Mouse (Mus musculus) layer of hippocampus, postnatal 14 days (tissue): ENCODE data around the gene Tmem87a. TPM values are rescaled to one million over a fixed set of nuclear protein-coding genes. Genes with fewer than 3 reads are reported as not detected.

Source experiments
- DNase-seq, 2 experiments: peaks; one replicate each; pipeline ENCODE4 v3.0.0; 2021 to 2022; ENCODE audit warnings: low spot score in 2 of 2, mixed read lengths in 1 of 2
- total RNA-seq, 2 experiments: library from RNA; stranded (reverse); gene quantifications; 2 replicates each; pipeline ENCODE4 v1.2.3; 2021

The Tmem87a gene
- total RNA-seq, 2 experiments from 2014 or later: 34.3 to 37.2 TPM

DNA sequence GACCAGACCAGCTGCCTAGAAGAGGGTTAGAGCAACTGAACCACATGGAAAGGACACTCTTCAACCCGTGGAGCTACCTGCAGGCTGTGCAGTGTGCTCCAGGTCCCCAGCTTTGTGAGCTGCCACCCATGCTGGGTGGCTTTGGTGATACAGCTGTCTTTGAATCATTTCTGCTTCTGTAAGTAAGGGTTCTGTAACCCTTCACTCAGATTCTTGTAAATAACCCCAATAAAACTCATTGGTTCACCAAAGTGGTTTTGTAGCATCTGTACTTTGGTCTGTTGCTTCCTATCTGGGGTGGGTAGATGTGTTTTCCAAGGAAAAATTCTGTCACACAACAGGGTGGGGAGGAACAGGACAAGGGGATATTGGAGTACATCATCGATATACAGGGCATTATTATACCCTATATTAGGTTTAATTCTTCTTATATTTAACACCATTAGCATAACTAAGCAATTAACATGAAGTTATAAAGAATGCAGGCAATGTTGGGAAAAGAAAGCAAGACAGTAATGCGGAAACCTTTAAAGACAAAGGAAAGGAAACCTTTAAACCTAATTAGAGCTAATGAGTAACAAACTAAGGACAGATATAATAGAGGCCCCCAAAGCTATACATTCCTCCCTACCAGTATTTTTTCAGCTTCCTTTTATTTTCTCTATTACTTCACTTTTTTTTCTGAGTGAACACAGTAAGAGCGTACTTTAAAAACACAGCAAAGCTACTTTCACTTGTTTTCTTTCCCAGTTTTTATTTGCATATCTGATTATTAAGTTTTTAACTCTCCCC lies 36.3 kb downstream of the Tmem87a start:
- DNase-seq: no peak

DNA sequence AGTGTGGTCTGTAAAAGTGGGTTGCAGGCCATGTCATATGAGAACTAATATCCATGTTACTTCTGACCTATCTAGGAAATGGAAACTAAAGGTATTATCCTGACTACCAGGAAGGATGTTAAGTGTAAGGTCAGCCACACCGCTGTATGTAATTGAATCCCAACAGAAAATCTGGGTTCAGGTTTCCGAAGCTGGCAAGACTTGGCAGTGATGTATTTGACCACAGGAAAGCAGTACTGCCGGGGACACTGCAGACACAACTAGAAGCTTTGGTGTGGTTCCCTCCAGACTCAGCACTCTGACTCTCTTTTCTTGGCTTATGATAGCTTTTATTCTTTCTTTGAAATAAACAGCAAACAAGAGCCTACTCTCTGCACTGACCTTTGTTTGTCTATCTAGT lies 37.4 kb downstream of the Tmem87a start:
- no peak for DNase-seq

DNA sequence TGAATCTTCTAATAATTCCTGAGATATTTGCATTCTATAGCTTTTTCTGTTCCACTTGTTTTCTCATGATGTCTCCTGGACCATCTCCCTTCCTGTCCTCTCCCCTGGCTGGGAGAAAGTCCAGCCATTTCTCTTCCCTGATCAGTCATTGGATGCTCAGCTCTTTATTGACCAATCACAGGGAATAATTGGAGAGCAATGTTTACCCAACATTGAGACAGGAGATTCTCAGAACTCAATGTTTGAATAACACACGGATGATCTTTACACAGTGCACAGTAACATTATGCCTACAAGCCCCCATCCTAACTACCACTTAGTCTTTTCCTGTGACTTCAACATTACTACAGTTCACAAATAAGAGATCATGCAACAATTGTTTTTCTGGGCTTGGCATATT lies 43.5 kb downstream of the Tmem87a start:
- no peak for DNase-seq

DNA sequence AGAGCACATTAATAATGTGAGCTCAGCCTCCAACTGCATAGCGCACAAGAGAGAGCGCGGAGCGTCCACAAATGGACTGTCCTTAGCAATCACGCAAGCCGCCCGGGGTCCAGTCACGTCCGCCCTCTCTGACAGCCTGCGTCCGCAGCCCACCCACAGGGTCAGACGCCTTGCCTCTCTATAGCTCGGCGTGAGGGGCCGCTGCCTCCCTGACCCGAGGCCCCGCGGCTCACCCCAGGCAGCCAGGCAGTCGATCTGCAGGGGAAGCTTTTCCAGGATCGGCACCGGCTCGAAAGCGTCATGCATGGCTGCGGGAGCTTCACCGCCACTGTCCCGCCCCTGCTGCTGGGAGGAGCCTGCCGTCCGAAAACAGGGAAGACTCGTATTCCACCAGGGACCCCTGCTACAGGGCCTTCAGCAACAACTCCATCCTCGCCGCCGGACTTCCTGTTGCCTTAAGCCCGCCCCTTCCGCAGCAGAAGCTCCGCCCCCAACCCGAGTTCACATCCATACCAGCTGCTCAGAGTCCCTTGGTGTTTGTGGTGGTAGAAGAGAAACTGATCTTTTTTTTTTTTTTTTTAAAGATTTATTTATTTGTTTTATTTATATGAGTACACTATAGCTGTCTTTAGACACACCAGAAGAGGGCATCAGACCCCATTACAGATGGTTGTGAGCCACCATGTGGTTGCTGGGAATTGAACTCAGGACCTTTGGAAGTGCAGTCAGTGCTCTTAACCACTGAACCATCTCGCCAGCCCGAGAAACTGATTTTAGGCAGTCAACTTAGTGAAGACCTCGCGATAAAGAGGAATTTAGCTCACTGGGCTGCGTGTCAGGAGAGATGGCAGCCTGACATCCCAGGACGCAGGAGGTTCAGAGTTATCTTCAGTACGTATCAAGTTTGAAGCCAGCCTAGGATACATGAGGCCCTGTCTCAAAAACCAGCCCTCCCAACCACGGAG lies 50.9 kb downstream of the Tmem87a start, which contains the start of gene Vps39:
TSS of gene Vps39 (minus strand) at position 456 of the 965 bp plus-strand sequence.
- DNase-seq: peak; percentile 81 to 89

DNA sequence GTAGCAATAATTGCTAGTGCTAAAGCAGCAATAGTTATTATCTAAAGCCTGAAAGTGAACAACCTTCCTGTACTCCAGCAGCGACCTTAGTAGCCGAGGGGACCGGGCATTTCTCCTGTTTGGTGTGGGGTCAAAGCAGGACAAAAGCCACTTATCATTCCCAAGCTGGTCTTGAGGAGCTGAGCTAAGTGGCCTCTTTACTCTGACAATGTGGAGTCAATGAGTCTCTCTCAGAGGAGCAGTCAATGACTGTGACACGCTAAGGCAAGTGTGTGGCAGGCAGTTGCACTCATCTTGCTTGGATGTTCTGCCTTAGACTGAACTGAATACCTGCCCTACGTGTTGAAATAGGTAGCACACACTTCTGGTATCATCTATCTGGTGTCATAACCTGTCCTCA lies 52.6 kb downstream of the Tmem87a start:
- DNase-seq: no peak

DNA sequence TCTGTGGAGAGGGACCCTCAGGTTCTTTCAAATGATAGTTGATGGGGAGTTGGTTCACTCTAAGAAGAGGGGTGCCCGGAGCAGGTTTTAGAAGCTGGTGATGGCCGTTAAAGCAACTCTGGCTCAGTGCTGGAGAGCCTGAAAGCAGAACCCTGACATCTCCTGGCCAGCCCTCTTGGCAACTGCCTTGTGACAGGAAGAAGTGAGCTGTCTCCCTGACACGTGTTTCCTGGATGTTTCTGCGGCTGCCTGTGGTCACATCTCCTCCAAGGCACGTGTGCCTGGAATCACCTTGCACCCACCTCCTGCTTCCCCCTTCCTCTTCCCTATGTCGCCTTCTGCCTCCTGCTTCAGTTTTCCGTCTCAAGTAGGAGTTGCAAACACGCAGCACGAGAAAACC lies 55.8 kb downstream of the Tmem87a start:
- DNase-seq: peak in 1 of 2 experiments; percentile 19

DNA sequence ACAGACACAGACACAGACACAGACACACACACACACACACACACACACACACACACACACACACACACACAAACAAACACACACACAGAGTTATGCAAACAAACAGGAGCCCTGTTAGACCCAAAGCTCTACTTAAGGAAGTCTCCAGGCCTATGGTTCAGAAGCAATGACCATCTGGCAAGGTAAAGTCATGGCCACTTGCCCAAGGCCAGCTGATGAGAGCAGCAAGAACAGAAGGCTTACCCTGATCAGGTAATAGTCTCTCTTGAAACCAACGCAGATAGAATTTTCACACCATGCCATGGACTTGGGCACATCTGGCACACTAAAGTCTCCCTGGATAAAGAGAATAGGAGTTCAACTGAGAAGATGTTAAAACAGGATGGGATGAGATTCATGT lies 62.2 kb downstream of the Tmem87a start:
- DNase-seq: no peak

DNA sequence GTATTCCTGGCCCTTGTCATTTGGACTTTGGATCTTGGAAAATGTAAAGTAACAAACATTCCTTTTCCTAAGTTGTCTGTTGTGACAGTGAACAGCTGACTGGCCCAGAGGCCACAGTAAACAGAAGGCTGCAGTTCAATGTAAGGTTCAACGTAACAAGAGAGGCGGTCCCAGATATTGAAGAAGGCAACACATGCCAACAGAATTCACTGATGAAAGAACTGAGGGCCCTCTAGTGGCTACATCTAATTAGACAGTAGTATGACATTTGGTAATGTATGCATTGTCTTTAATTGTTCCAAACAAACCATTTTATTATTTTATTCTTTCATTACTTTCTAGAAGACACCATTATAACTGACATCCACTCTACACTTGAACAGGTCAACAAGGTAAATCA lies 66.0 kb downstream of the Tmem87a start:
- DNase-seq: no peak

DNA sequence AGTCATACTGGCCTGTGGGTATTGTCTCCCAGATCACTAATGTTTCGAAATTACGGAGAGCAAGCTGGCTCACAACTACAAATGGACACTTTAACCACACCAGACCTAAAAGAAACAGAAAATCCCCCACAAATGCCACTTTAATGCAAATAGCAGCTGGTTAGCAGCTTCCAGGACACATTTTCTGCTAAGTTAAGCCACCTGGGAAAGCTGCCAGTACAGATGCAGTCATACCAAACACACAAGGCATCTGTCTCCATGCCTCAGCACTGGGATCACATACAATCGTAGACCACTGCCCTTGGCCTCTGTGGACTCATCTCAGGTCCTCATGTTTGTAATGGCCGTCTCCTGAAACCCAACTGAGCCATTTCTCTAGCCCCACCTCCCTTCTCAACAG lies 72.3 kb downstream of the Tmem87a start:
- DNase-seq: no peak

DNA sequence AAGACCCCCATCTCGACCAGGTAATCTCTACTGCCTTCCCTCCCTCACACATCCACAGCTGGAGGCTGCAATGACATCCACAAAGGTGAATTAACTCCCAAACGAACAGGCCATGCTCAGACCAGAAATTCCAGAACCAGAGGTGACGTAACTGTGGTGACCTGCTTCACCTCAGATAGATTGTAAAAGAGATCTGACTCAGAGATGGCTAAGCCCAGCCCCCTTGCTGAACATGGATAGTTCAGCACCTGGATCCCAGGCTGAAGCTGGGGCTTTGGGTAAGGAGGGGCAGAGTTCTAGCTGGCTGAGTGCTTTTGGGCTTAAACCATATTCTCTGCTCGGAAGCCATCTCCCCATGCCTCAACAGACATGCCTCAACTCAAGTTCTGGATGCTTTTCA lies 88.8 kb downstream of the Tmem87a start:
- DNase-seq: no peak

DNA sequence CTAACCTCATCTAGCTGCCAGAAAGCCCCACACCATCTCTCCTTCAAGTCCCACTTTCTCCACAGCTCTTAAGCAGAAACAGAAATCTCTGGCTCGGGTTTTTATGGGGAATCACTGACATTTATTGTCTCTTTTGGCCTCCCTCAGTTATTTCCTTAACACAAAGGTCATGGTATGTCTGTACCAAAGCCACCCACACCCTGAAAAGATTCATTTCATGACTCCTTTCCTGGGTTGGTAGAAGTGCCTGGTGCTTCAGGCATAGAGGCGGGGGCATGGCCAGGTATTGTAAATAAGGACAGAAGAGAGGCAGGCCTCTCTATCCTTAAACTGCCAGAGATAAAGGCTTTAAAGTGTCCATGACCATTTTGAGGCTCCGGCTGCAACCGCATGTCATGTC lies 89.4 kb downstream of the Tmem87a start:
- DNase-seq: no peak

DNA sequence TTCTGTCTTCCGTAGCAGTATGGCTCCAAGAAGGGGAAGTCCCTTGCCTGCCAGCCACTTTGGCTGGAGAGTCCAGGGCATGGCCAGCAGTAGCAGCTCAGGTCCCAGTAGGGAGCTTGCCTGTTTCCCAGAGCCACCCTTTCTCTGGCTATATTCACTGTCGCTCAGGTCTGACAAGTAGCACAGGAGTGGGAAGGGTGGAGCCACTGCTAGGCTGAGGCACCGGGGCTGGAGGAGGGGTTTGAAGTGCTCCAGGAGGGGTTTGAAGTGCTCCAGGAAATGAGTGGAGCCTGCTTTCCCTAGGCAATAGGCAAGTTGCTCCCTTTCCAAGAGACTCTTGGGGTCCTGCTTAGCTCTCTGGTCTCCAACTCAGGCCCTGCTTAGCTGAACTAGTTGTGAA lies 89.9 kb downstream of the Tmem87a start, which contains the start of gene Pla2g4f:
TSS of gene Pla2g4f (minus strand) at position 190 of the 400 bp plus-strand sequence.
- no peak for DNase-seq

DNA sequence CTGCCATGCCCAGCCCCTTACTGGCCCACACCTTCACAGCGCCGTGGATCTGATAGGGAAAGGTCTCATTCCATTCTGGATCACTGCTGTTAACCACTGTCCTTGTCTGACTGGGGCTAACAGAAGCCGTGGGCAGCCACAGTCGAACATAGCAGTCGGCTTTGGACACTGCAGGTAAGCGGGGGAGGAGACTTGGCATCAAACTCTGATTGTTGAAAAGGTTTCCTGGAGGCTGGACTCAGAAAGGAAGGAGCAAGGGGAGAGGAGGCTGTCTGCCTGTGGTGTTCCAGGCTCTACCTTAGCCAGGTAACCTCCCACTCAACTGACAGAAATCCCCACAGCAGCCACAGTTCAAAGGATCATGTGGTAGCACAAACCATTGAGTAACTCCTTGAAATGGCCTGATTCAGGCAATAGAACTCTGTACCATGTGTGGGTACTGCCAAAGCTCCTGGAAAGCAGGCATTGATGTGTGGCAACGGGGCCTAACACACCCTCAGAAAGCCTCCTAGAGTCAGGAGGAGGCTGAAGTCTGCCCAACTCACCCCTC lies 91.6 kb downstream of the Tmem87a start:
- no peak for DNase-seq

Other genes starting within 250 kb of the Tmem87a start
- gene Ehd4, start 249.5 kb downstream of the Tmem87a start, total RNA-seq: 1 to 10 TPM; 9.7 to 9.8 TPM
- 1 to 10 TPM; 8.4 to 9.3 TPM for gene Pla2g4e, start 158.8 kb downstream of the Tmem87a start, total RNA-seq
- under 1 TPM in 1 of 2 experiments, not detected in 1; 0.12 TPM for gene Pla2g4d, start 114.9 kb downstream of the Tmem87a start, total RNA-seq
- gene Pla2g4f, start 89.9 kb downstream of the Tmem87a start, total RNA-seq: under 1 TPM in 1 of 2 experiments, not detected in 1; 0.17 TPM
- 10 to 100 TPM; 59.3 to 66.2 TPM for gene Vps39, start 51.0 kb downstream of the Tmem87a start, total RNA-seq
- 10 to 100 TPM; 11.4 to 12.1 TPM for gene Ganc, start 217 bp downstream of the Tmem87a start, total RNA-seq
- 10 to 100 TPM in 1 of 2 experiments, 1 to 10 TPM in 1; 6.7 to 10.2 TPM for gene Capn3, start 51.9 kb upstream of the Tmem87a start, total RNA-seq
- 100 to 1,000 TPM; 104 to 113 TPM for gene Zfp106, start 159.7 kb upstream of the Tmem87a start, total RNA-seq
- gene Snap23, start 163.6 kb upstream of the Tmem87a start, total RNA-seq: 10 to 100 TPM; 21.4 to 21.5 TPM
- gene Haus2, start 205.3 kb upstream of the Tmem87a start, total RNA-seq: 10 to 100 TPM; 14.1 to 17.1 TPM
- 10 to 100 TPM; 26.0 to 31.6 TPM for gene Lrrc57, start 205.4 kb upstream of the Tmem87a start, total RNA-seq
- 10 to 100 TPM; 10.4 to 11.0 TPM for gene Stard9, start 225.0 kb upstream of the Tmem87a start, total RNA-seq